Mouse (Mus musculus) B cell, adult 2 months (primary cell): ENCODE measurements around the gene Fancd2.

Experiments used
- DNase-seq, 2 experiments: peaks; one replicate each; pipeline ENCODE4 v3.0.0; 2022

The Fancd2 gene

GRCm38 (mm10) chr6:113523420-113523819 is 8.1 kb upstream of the Fancd2 start:
- DNase-seq = no peak

DNA sequence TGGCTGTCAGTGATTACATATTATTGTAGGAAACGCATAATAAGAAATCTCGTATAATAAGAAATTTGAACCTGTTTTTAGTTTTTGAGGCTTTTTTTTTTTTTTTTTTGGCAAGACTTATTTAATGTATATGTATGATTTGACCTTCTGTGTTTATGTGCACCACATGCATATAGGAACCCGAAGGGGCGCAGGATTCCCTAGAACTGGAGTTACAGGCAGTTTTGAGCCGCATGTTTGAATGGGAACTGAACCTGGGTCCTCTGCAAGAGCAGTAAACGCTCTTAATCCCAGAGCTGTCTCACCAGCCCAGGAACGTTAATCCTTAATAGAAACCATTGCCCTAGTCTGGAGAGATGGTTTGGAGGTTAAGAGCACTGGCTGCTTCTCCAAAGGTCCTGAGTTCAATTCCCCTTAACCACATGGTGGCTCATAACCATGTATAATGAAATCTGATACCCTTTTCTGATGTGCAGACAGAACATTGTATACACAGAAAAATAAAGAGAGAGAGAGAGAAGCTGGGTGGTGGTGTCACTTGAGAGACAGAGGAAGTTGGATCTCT is 440 bp downstream of the Fancd2 start:
- DNase-seq = no peak

DNA sequence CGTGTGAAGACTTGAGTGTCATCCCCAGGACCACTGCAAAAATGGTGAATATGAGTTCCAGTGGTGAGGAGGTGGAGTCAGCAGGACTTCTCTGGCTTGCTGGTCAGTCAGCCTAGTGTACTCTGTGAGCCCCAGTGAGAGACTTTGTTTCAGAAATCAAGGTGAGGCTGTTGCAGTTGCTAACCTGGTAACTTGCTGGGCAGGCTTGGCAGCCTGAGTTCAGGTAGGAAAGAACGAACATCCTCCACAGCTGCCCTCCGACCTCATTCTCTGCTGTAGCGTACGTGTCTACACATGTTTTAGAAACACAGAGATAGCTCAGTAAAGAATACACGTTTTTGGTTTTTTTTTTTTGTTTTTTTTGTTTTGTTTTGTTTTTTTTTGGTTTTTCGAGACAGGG is 3.4 kb downstream of the Fancd2 start:
- DNase-seq = no peak

DNA sequence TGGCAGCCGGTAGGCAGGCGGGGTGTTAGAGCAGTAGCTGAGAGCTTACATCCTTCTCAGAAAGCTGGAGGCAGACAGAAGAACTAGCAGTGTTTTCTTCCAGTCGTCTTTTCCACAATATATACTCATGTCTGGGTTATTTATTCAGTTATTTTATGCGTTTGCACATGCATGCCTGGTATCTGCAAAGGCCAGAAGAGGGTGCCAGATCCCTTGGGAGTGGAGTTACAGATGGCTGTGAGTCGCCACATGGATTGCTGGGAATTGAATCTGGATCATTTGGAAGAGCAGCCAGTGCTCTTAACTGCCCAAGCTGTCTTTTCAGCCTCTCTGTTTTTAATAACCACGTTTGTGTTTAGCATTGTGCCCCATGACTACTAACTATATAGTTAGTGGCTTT is 10.1 kb downstream of the Fancd2 start:
- no peak for DNase-seq

- no peak for DNase-seq
Measured at GRCm38 (mm10) chr6:113543906-113544481, 12.5 kb downstream of the Fancd2 start.

GRCm38 (mm10) chr6:113559736-113560135 is 28.3 kb downstream of the Fancd2 start:
- no peak for DNase-seq

GRCm38 (mm10) chr6:113564557-113564956 is 33.1 kb downstream of the Fancd2 start:
- DNase-seq = no peak

GRCm38 (mm10) chr6:113576044-113576443 is 44.6 kb downstream of the Fancd2 start:
- DNase-seq = no peak

GRCm38 (mm10) chr6:113579306-113579705 is 47.8 kb downstream of the Fancd2 start:
- DNase-seq = no peak

GRCm38 (mm10) chr6:113583023-113583422 is 51.5 kb downstream of the Fancd2 start:
- no peak for DNase-seq

GRCm38 (mm10) chr6:113585065-113585464 is 53.6 kb downstream of the Fancd2 start:
- no peak for DNase-seq

DNA sequence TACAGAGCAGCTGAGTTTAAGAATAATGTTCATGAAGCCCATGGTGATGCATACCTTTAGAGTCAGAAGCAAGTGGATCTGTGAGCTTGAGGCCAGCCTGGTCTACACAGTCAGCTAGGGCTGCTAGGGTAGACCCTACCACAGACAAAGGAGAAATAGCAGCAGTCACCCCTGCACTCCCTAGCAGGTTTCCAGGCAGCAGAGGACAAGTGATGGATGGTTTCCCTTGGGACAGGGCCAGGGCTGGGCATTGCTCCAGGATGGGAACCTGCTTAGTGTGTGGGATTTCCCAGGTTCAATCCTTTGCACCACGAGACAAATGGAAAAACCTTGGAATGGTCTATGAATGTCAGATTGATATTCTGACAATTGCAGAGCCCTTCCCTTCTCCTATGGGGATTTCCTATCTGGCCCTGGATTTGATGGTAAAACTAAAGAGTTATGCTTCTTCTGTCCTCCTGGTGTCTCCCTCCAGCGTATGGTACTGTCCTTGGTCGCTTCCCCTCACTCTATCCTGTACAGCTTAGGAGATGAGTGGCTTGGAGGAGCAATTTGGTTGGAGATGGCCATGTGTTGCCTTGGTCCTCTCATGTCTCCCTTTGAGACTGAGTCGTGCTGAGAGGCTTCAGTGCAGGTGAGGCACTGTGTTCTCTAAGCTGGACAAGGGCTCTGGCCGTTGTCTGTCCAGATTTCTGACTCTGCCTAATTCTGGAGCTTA is 55.1 kb downstream of the Fancd2 start:
- no peak for DNase-seq

DNA sequence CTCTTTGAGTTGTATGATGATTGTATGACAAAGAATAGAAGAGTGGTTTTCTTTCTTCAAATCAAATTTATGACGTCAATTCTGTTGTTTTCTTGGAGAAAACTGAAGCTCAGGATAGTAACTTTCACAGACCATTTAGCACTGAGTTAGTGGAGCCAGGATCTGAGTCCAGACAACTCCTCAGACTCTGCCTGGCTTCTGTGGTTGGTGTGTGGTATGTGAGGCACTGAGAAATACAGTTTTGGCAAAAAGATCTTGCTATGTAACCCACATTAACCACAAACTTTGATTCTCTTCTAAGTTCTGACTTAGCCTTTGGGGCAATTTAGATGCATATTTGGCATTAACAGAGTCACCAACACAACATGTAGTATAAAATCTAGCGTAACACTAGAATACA is 61.2 kb downstream of the Fancd2 start:
- DNase-seq = no peak

GRCm38 (mm10) chr6:113597945-113598344 is 66.5 kb downstream of the Fancd2 start:
- DNase-seq = no peak

DNA sequence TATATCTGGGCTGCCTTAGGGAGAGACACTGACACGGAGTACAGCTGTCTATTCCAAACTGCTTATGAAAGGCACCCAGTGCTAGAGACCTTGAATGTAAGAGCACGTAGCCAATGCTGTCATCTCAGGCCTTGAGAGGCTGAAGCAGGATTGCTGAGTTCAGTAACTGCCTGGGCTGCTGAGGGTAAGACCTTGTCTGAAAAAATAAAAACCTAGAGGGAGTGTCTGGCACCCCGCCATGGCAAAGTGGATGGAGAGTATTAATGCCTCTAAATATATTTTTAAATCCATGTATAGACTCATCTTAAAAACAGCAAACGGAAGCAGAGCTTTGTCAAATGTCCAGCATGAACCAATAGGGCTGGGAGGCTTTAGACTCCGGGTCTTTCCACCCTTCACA is 68.4 kb downstream of the Fancd2 start:
- DNase-seq = no peak

DNA sequence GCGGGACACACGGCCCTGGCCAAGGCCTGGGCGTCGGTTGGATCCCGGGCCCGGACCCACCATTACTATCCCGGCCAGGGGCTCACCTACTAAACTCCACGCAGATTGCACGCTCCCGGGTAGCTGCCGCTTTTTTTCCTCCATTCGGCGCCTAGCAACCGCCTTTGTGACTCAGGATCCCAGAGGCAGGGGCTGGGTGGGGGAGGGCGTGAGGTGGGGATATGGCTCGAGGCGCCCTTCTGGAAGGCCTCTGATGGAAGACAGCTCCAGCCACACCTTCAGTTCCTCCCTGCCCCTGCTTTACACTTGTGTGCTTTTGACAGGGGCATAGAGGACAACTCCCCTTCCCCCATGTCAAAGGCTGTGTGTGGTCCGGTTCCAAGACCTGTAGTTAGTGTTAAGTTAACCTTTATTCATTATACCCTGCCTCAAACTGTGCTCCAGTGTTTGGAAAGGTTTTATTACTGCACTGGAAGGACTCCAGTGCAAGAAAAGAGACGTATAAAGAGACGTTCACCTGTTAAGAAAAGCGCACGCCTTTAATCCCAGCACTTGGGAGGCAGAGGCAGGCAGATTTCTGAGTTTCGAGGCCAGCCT is 69.2 kb downstream of the Fancd2 start, which contains the start of gene Fancd2os:
TSS of gene Fancd2os (minus strand) at position 173 of the 597 bp plus-strand sequence.
- DNase-seq = no peak

GRCm38 (mm10) chr6:113602821-113603220 is 71.3 kb downstream of the Fancd2 start:
- no peak for DNase-seq

GRCm38 (mm10) chr6:113603993-113604392 is 72.5 kb downstream of the Fancd2 start:
- DNase-seq = no peak

DNA sequence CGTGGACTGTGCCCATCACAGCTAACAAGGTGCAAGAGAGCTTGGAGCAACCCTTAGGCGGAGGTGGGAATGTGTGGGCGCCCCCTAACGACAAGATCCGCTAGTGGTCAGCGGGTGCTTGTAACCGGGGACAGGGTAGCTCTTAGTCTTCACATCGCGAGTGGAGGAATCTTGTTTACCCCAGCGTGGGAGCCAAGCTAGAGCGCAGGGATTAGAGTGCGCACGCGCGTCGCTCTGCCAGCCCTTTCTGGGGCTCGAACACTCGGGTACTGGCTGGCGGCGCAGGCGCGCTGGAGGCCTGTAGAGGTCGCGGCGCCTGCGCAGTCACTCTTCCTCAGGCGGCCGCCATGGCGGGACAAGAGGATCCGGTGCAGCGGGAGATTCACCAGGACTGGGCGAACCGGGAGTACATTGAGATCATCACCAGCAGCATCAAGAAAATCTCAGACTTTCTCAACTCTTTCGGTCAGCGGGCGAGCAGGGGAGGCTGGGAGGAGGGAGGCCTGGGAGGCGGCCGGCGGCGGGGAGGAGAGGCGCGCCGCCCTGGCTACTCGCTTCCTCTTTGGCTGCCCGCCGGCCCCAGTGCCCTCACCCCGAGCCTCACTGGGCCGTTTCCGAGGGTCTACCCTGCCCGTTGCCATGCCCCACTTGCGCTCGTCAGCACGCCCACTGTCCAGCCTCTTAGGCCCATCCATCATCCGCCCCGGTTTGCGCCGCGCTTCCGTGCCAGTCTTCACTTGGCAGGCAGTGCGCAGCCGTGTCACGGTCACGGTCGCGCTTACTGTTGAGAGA is 73.1 kb downstream of the Fancd2 start, which contains the start of gene Brk1:
TSS of gene Brk1 (plus strand) at position 341 of the 792 bp plus-strand sequence.
- DNase-seq = peak; percentile 87 to 90

GRCm38 (mm10) chr6:113605224-113605545 is 73.7 kb downstream of the Fancd2 start:
- no peak for DNase-seq

- no peak for DNase-seq
Measured at GRCm38 (mm10) chr6:113608871-113609270, 77.4 kb downstream of the Fancd2 start.

- DNase-seq = no peak
Measured at GRCm38 (mm10) chr6:113609293-113609692, 77.8 kb downstream of the Fancd2 start.
